ENCODE assay signal across 8 mouse cellular contexts in genomic region chr10:8804292-8804691, GRCm38 (mm10).
A peak's percentile ranks its signal among the peaks of the same experiment; 100 is the strongest.
DNase-seq lines count a peak whose midpoint lies in the region; ATAC-seq and TF ChIP-seq lines count a peak whose summit lies in the region.

No protein-coding gene starts in this region.

- H3K79me2 ChIP-seq in liver, adult 2 months (ENCODE audit: control insufficient read depth, insufficient read depth, low read length), result 0 out of 2 replicates have a peak, but pooled peaks cover 5% of the 10 kb centered on the region

- ATAC-seq in liver, embryonic 11.5 days (replicated peaks; ENCODE audit: low FRiP score), result no peak
- ATAC-seq in forebrain, embryonic 14.5 days, result peak; percentile 43
- peak; percentile 31; the same call in 1 of the 2 replicates for ATAC-seq in intestine, embryonic 15.5 days
- ATAC-seq in limb, embryonic 11.5 days (ENCODE audit: insufficient number of reproducible peaks, low FRiP score, low TSS enrichment, low read depth), result no peak; the same call in 1 of the 2 replicates
- ATAC-seq in neural tube, embryonic 11.5 days (ENCODE audit: insufficient read depth, low FRiP score, low TSS enrichment), result peak; percentile 42; the same call in 1 of the 2 replicates

- 43% methylated on average over 8 of the region's 8 CpGs for whole genome bisulfite sequencing in liver, adult 2 months
- WGBS in liver, embryonic 11.5 days, result 52% methylated on average over 8 of the region's 8 CpGs
- 44% methylated on average over 8 of the region's 8 CpGs for WGBS in forebrain, embryonic 14.5 days
- 41% methylated on average over 8 of the region's 8 CpGs for WGBS in intestine, embryonic 15.5 days
- whole genome bisulfite sequencing in limb, embryonic 11.5 days, result 34% methylated on average over 8 of the region's 8 CpGs
- WGBS in neural tube, embryonic 11.5 days, result 24% methylated on average over 8 of the region's 8 CpGs

- H3K4me2 ChIP-seq in liver, embryonic 11.5 days, result no peak overlapping the region
- no peak overlapping the region for H3K4me2 ChIP-seq in forebrain, embryonic 14.5 days (ENCODE audit: low read length)
- no peak overlapping the region for H3K4me2 ChIP-seq in intestine, embryonic 15.5 days (replicated peaks)
- no peak overlapping the region for H3K4me2 ChIP-seq in limb, embryonic 11.5 days (ENCODE audit: low read depth, severe bottlenecking)
- H3K4me2 ChIP-seq in neural tube, embryonic 11.5 days (ENCODE audit: low read depth), result no peak overlapping the region

- TF ChIP-seq CTCF in liver, adult 2 months (IDR thresholded peaks at IDR 0.05; ENCODE audit: low read depth, low read length), result no peak

- H3K36me3 ChIP-seq in liver, adult 2 months (ENCODE audit: control insufficient read depth, insufficient read depth, low read length), result peaks cover 10% of the 10 kb centered on the region; the same call in 1 of the 2 replicates
- H3K36me3 ChIP-seq in liver, embryonic 11.5 days (ENCODE audit: control insufficient read depth, insufficient read depth, low read length), result no peaks in the 10 kb centered on the region
- H3K36me3 ChIP-seq in forebrain, embryonic 14.5 days (ENCODE audit: control insufficient read depth, insufficient read depth, low read length), result no peaks in the 10 kb centered on the region
- H3K36me3 ChIP-seq in intestine, embryonic 15.5 days, result no peaks in the 10 kb centered on the region
- H3K36me3 ChIP-seq in limb, embryonic 11.5 days (ENCODE audit: control insufficient read depth, insufficient read depth, low read length), result peaks cover 6% of the 10 kb centered on the region
- H3K36me3 ChIP-seq in neural tube, embryonic 11.5 days (ENCODE audit: control insufficient read depth, insufficient read depth, low read length), result peaks cover 3% of the 10 kb centered on the region; the same call in 1 of the 2 replicates

- H3K9ac ChIP-seq in liver, adult 2 months (ENCODE audit: low read depth, low read length), result no peak overlapping the region
- no peak overlapping the region for H3K9ac ChIP-seq in liver, embryonic 11.5 days (ENCODE audit: low read depth, low read length)
- H3K9ac ChIP-seq in forebrain, embryonic 14.5 days (ENCODE audit: low read length), result no peak overlapping the region
- no peak overlapping the region for H3K9ac ChIP-seq in intestine, embryonic 15.5 days
- no peak overlapping the region for H3K9ac ChIP-seq in limb, embryonic 11.5 days (ENCODE audit: low read length)
- no peak overlapping the region for H3K9ac ChIP-seq in neural tube, embryonic 11.5 days (ENCODE audit: low read length)

- no peaks in the 10 kb centered on the region for H3K9me3 ChIP-seq in liver, embryonic 11.5 days (ENCODE audit: control insufficient read depth, low read length)
- no peaks in the 10 kb centered on the region for H3K9me3 ChIP-seq in forebrain, embryonic 14.5 days (replicated peaks; ENCODE audit: control insufficient read depth, low read length)
- no peaks in the 10 kb centered on the region for H3K9me3 ChIP-seq in intestine, embryonic 15.5 days
- no peaks in the 10 kb centered on the region; the same call in 1 of the 2 replicates for H3K9me3 ChIP-seq in limb, embryonic 11.5 days (ENCODE audit: control insufficient read depth, low read length)
- no peaks in the 10 kb centered on the region for H3K9me3 ChIP-seq in neural tube, embryonic 11.5 days (ENCODE audit: control insufficient read depth, low read length)

- no peak for TF ChIP-seq POLR2A in liver, adult 2 months (IDR thresholded peaks at IDR 0.05; ENCODE audit: extremely low read depth, insufficient read depth, low read length)

- peaks cover 6% of the 10 kb centered on the region; the same call in 1 of the 2 replicates for H3K4me1 ChIP-seq in liver, adult 2 months (ENCODE audit: control insufficient read depth, insufficient read depth, low read length)
- H3K4me1 ChIP-seq in liver, embryonic 11.5 days (replicated peaks; ENCODE audit: control insufficient read depth, insufficient read depth, low read length), result peaks cover 19% of the 10 kb centered on the region
- peaks cover 9% of the 10 kb centered on the region; the same call in 1 of the 2 replicates for H3K4me1 ChIP-seq in forebrain, embryonic 14.5 days (ENCODE audit: control insufficient read depth, insufficient read depth, low read length)
- H3K4me1 ChIP-seq in intestine, embryonic 15.5 days (replicated peaks), result peaks cover 13% of the 10 kb centered on the region
- H3K4me1 ChIP-seq in limb, embryonic 11.5 days (ENCODE audit: control insufficient read depth, insufficient read depth, low read length), result peaks cover 12% of the 10 kb centered on the region
- peaks cover 20% of the 10 kb centered on the region for H3K4me1 ChIP-seq in neural tube, embryonic 11.5 days (ENCODE audit: control insufficient read depth, insufficient read depth, low read length)

- H3K27ac ChIP-seq in liver, adult 2 months (replicated peaks; ENCODE audit: insufficient read depth, low read depth, low read length), result no peak overlapping the region
- H3K27ac ChIP-seq in liver, embryonic 11.5 days (ENCODE audit: low read depth, low read length), result no peak overlapping the region
- H3K27ac ChIP-seq in forebrain, embryonic 14.5 days (ENCODE audit: low read depth, low read length), result no peak overlapping the region
- H3K27ac ChIP-seq in intestine, embryonic 15.5 days, result no peak overlapping the region
- H3K27ac ChIP-seq in limb, embryonic 11.5 days (replicated peaks; ENCODE audit: low read depth, low read length), result no peak overlapping the region
- H3K27ac ChIP-seq in neural tube, embryonic 11.5 days (ENCODE audit: low read depth, low read length), result no peak overlapping the region

- H3K4me3 ChIP-seq in liver, adult 2 months (ENCODE audit: insufficient read depth, low read depth, low read length), result no peak overlapping the region
- H3K4me3 ChIP-seq in liver, embryonic 11.5 days (ENCODE audit: low read depth, low read length), result no peak overlapping the region
- H3K4me3 ChIP-seq in forebrain, embryonic 14.5 days (ENCODE audit: low read depth, low read length), result no peak overlapping the region
- H3K4me3 ChIP-seq in intestine, embryonic 15.5 days (replicated peaks), result no peak overlapping the region
- no peak overlapping the region for H3K4me3 ChIP-seq in limb, embryonic 11.5 days (ENCODE audit: low read depth, low read length)
- H3K4me3 ChIP-seq in neural tube, embryonic 11.5 days (ENCODE audit: low read depth, low read length), result no peak overlapping the region

- no peaks in the 10 kb centered on the region for H3K27me3 ChIP-seq in liver, adult 2 months (ENCODE audit: control insufficient read depth, insufficient read depth, low read length)
- H3K27me3 ChIP-seq in liver, embryonic 11.5 days (replicated peaks; ENCODE audit: control insufficient read depth, insufficient read depth, low read length), result no peaks in the 10 kb centered on the region
- H3K27me3 ChIP-seq in forebrain, embryonic 14.5 days (replicated peaks; ENCODE audit: control insufficient read depth, insufficient read depth, low read length), result no peaks in the 10 kb centered on the region
- H3K27me3 ChIP-seq in intestine, embryonic 15.5 days (replicated peaks), result no peaks in the 10 kb centered on the region
- no peaks in the 10 kb centered on the region for H3K27me3 ChIP-seq in limb, embryonic 11.5 days (ENCODE audit: control insufficient read depth, insufficient read depth, low read length)
- H3K27me3 ChIP-seq in neural tube, embryonic 11.5 days (ENCODE audit: control insufficient read depth, insufficient read depth, low read length), result no peaks in the 10 kb centered on the region

- DNase-seq in liver, adult 2 months (ENCODE audit: extremely low read depth, low read depth, low spot score), result peak; percentile 34
- no peak for DNase-seq in liver, embryonic 11.5 days (ENCODE audit: low spot score)
- DNase-seq in forebrain, embryonic 14.5 days (ENCODE audit: low spot score), result peak; percentile 44
- DNase-seq in limb, embryonic 11.5 days (ENCODE audit: low spot score), result peak; percentile 44
- peak; percentile 61 for DNase-seq in neural tube, embryonic 11.5 days (ENCODE audit: low spot score)
- no peak for DNase-seq in Muller cell, postnatal 12 days (ENCODE audit: inconsistent ontology term)
- no peak for DNase-seq in urinary bladder, adult 18-20 months (ENCODE audit: low spot score in 2 of 2)

Comparison
In these comparisons a context has a peak if more than half of its experiments do, and no peak if none do; other contexts are left out.
1. DNase-seq: peak in liver, adult 2 months (single experiment), forebrain, embryonic 14.5 days (single experiment), limb, embryonic 11.5 days (single experiment) and neural tube, embryonic 11.5 days (single experiment); none in liver, embryonic 11.5 days (single experiment), Muller cell, postnatal 12 days (single experiment) and urinary bladder, adult 18-20 months (0 of 2).
2. ATAC-seq: peak in forebrain, embryonic 14.5 days (single experiment), intestine, embryonic 15.5 days (single experiment) and neural tube, embryonic 11.5 days (single experiment); none in liver, embryonic 11.5 days (single experiment) and limb, embryonic 11.5 days (single experiment).